Mouse (Mus musculus): ENCODE results near the gene Rapgef5.

The Rapgef5 gene

GRCm38 (mm10) chr12:117676265-117676664 lies 160.0 kb downstream of the Rapgef5 start:
- DNase-seq, result no peak

- no peak for DNase-seq
Measured at GRCm38 (mm10) chr12:117678916-117679315, 162.6 kb downstream of the Rapgef5 start.

GRCm38 (mm10) chr12:117679795-117680194 lies 163.5 kb downstream of the Rapgef5 start:
- no peak for DNase-seq

- DNase-seq, result no peak
Measured at GRCm38 (mm10) chr12:117681273-117681672, 165.0 kb downstream of the Rapgef5 start.

GRCm38 (mm10) chr12:117683377-117683776 lies 167.1 kb downstream of the Rapgef5 start:
- no peak for DNase-seq

- no peak for DNase-seq
Measured at GRCm38 (mm10) chr12:117683984-117684383, 167.7 kb downstream of the Rapgef5 start.

GRCm38 (mm10) chr12:117684788-117685187 lies 168.5 kb downstream of the Rapgef5 start:
- DNase-seq, result peak; percentile 10

- DNase-seq, result no peak
Measured at GRCm38 (mm10) chr12:117685336-117685735, 169.1 kb downstream of the Rapgef5 start.

GRCm38 (mm10) chr12:117686732-117687131 lies 170.5 kb downstream of the Rapgef5 start:
- peak; percentile 17 for DNase-seq

- DNase-seq, result peak; percentile 84
Measured at GRCm38 (mm10) chr12:117688655-117689548, 172.6 kb downstream of the Rapgef5 start.

- no peak for DNase-seq
Measured at GRCm38 (mm10) chr12:117691336-117691735, 175.1 kb downstream of the Rapgef5 start.

- DNase-seq, result no peak
Measured at GRCm38 (mm10) chr12:117692775-117693174, 176.5 kb downstream of the Rapgef5 start.

- DNase-seq, result no peak
Measured at GRCm38 (mm10) chr12:117699950-117700665, 183.8 kb downstream of the Rapgef5 start.

- no peak for DNase-seq
Measured at GRCm38 (mm10) chr12:117700927-117701326, 184.6 kb downstream of the Rapgef5 start.

- DNase-seq, result no peak
Measured at GRCm38 (mm10) chr12:117702291-117702690, 186.0 kb downstream of the Rapgef5 start.

- no peak for DNase-seq
Measured at GRCm38 (mm10) chr12:117702928-117703327, 186.6 kb downstream of the Rapgef5 start.

- no peak for DNase-seq
Measured at GRCm38 (mm10) chr12:117703413-117703812, 187.1 kb downstream of the Rapgef5 start.

GRCm38 (mm10) chr12:117705308-117705707 lies 189.0 kb downstream of the Rapgef5 start:
- DNase-seq, result no peak

GRCm38 (mm10) chr12:117709280-117709679 lies 193.0 kb downstream of the Rapgef5 start:
- DNase-seq, result no peak

- no peak for DNase-seq
Measured at GRCm38 (mm10) chr12:117712474-117712873, 196.2 kb downstream of the Rapgef5 start.

GRCm38 (mm10) chr12:117713616-117714015 lies 197.3 kb downstream of the Rapgef5 start:
- DNase-seq, result no peak

GRCm38 (mm10) chr12:117720794-117721747 lies 204.8 kb downstream of the Rapgef5 start:
- peak; percentile 68 for DNase-seq

- DNase-seq, result no peak
Measured at GRCm38 (mm10) chr12:117721748-117722150, 205.5 kb downstream of the Rapgef5 start.
